Mouse (Mus musculus): ENCODE results near the gene St5.

St5 gene

DNA sequence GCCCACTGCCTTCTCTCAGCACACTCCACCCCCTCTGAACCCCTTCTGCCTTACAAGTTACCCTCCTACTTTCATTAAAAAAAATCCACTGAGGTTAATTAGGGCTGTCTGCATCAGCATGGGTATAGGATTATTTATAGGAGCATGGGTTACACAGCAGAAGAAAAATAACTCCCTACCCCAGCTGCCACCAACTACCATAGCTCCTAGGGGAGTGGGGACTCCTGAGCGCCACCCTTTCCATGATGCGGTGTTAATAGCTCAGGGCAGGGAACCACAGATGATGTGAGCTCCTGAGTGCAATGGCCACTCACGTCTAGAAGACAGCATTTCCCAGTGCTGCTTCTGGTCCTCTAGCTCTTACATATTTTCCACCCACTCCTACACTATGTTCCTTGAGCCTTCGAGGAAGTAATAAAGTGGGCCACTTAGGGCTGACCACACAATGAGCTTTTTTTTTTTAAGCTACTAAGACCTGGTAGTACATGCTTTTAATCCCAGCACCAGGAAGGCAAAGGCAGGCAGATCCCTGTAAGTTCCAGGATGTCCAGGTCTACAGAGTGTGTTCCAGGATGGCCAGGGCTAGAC lies 139.5 kb downstream of the St5 start:
- no peak for DNase-seq

DNA sequence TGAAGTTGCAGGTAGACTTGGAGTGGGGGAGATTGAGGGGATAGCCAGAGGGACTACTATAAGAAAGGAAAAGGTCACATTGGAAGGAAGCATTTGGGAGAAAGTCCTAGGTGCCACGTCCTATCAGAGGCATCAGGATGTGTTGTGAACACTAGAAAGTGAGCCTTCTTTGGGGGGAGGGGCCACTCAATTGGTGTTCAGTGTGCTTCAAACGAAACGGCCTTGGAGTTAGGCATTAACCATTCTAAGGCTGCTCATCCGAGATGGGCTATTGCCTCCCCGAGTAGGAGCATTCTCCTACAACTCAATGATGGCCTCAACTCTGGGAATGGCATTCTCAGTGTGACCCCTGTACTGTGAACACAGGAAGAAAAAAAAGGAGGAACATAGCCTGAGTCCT lies 140.7 kb downstream of the St5 start:
- no peak for DNase-seq

DNA sequence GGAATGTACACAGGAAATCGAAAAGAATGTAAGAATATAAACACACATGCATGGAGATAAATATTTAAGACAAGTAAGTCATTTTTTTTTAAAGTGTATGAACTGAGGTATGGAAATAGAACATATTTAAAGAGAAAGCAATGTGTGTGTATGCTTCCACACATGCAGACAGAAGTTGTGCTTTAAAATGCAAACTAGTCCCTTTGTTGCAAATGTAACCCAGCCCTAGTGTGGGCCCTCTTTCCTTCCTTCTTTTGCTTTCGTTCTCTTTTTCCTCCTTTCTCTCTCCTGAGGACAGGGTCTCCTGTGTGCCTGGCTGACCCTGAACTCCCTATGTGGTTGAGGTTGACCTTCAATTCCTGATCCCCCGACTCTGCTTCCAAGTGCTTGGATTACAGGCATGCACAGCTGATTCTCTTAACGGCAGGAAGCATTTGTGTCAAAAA lies 141.2 kb downstream of the St5 start:
- DNase-seq: no peak

DNA sequence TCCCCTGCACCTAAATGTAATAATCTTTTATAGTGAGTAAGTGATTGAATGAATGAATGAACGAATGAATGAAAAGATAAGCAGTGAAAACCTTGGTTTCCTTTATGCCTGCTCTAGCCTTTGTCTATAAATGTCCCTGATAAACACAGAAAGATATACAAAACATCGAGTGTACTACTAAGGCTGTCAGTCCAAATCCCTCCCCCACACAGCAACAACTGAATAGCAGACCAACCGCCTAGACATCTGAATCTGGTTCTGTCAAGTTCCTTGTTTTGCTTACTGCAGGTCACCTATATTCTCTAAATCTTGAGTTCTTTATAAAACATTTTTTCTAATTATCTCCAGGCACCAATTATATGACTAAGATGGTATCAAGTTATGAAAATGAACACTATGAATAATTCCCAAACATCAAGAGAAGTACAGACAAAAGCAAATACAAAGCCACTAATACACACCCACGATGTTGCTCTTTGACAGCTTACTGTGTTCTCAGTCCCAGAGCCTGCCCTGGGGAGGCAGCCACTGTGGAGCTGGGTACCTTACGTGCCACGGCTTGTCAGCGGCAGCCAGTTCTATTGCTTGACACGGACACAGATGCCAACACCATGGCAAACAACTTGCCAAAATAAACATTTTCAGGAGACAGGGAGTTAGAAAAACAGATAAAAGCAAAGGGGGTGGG lies 141.8 kb downstream of the St5 start:
- DNase-seq: no peak

DNA sequence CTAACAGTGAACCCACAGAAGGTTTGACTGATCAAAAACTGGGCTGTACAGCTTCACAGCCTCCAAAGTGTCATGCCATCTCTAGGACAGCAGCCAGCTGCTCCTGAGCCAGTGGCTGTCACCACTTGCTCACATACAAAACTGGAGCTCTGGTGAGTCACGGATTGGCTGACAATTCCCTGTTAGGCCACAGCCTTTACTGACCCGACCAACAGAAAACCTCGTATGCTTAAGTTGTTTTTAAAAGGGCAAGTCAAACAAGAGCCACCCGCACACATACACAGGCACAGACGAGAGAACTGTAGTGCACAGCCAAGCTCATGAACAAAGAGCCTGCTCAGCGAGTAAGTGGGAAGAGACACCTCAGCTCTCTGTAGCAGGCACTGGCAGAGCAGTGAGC lies 143.9 kb downstream of the St5 start:
- no peak for DNase-seq

DNA sequence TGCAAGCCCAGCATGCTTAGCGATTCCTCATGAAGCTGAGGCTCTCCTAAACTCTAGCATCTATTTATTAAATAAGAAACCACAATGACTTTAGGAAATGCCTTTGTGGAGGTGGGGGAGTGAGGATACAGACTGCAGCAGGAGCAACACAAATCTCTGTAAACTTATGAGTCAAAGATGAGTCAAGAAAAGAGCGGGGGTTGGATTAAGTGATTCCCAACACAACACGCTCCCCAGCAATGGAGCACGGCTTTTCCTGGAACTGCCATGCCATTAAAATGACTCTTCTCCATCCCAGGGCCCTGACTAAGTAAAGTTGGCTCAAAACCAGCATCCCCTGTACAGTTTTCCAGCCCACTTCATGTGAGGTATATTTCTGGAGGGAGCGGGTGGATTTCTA lies 156.7 kb downstream of the St5 start:
- DNase-seq: no peak

DNA sequence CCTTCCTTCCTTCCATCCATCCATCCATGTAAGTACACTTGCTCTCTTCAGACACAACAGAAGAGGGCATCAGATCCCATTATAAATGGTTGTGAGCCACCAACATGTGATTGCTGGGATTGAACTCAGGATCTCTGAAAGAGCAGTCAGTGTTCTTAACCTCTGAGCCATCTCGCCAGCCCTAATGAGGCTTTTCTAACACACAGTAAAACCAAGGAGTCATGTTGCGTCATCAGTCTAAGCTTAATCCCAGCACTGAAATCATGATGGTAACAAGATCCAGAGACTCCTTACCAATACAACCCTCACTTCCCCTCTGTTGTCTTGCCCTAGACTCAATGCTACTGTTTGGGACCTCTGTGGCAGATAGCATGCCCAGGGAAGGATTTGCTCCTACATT lies 157.2 kb downstream of the St5 start:
- no peak for DNase-seq

DNA sequence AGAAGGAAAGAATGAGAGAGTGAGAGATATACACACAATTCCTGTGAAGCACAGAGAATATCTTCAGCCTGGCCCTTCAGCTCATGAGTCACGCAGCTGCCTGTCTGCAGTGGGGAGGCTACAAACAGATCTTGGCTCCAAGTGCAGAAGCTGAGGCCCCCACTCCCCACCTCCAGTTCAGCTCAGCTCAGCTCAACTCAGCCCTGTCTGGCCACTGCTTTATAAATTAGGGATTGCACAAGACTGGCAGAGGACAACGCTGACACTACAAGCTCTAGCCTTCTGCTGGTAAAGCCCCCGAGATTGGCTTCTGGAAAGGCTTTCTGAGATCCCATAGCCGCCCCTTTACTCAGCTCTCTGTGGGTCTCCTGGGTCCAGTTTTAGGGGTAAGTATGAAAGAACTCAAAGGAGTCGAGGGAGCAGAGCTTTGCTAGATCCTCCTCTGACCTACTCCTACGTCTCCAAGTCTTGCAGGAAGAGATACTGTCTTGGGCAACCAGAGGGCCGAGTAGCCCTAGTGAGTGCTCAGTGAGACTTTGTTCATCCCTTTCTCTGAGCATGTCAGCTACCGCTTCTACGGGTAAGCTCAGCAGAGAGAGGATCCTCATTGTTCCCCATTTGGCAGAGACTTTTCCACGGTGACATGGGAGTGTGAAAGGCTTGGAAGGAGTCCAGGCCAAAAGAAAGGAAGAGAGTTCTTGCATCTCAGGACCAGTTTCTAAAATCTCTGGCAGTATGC lies 158.0 kb downstream of the St5 start:
- DNase-seq: no peak

DNA sequence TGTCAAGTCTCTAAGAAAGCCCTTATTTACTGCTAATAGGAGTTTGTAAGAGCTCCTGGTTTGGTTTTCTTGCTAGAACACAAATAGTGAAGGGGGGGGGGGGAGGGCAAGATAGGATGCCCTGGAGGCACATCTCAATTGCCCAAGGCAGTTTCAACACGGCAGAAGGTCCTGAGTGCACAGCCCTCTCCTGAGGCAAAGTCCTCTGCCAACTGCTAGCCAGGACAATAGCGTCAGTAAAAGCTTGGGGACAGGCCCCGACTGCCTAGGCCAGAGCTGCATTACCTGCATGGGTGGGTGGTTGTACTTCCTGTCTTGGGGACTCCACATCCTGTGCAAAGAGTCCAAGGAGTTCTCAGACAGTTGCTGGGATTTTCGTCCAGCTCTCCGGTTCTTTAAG lies 158.6 kb downstream of the St5 start:
- DNase-seq: no peak

DNA sequence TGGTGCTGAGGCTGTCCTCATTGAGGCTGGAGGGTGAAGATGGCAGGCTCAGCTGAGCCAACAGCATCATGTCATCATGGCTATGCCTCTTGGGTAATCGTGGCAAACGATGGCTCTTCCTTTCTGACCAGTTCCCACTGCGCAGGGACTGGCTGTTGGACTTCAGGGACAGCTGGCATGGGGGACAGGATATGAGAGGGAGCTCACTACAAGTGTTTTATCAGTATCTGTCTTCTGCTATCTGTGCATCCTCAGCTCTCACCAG lies 161.1 kb downstream of the St5 start:
- DNase-seq: no peak

DNA sequence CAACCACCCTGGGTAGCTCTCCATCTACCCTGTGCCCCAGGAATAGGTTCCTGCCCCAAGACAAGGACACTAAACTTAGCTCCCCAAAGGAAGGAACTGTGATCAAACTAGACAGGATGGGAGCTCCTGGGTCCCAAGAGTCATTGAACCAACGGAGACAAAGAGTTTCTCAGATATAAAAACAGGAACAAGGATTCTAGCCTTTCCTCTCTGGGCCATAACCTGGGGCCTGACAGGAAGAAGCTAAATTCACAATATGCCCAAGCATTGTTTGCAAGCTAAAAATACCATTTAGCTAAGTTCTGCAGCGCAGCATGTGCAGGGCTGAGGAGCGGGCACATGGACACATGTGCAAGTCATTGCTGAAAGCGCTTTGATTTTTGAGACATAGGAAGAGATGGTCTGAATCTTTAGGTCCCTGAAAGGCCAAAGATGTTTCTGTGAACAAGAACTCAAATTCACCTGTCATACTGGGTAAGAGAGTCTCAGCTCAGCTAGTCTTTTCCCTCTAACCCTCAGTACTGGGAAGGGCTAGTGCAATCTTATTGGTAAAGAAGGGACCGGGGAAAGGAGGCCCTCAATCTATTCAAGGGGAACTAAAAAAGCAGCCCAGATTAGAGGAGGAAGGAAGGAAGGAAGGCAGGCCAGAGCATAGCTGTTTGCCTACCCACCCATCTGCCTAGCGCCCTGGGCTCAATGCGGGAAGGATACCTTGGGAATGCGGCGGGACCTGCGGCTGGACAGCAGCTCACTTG lies 161.6 kb downstream of the St5 start:
- no peak for DNase-seq

DNA sequence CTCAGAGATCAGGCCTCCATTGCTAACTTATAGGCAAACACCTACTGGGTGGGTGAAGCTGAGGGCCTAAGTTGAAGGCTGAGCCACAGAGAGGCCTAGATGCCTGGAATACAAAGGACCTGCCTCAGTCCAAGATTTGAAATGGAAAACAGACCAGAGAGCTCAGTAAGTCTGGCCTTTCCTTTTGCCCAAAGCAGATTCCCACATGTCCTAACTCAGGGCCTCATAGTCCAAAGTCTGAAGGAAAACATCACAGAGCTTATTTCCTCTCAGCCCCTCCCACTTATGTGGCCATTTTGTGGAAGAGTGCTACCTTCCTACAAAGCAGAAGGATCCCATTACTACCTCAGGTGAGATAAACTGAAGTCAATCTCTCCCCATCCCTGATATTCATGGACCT lies 162.5 kb downstream of the St5 start:
- no peak for DNase-seq

DNA sequence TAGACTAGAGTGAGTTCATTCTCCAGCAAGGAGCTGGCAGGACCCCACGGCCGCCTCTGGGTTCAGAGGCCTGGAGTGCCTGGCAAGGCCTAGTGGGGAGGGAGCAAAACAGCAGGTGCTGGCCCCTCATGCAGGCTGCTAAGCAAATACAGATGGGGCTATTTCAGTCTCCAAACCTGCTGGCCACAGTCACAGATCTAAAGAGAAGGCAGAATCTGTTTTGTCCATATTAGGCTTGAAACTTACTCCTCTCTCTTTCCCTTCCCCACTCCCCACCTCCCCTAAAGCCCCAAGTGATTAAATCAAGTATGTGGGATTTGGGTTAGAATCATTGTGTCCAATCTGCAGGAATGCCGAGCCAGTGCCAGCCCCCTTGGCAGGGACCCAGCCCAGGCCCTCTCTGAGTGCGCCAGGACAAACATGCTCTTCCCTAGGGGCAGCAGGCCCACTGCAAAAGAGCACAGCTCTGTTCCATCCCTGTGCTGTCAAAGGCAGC lies 166.9 kb downstream of the St5 start:
- no peak for DNase-seq

DNA sequence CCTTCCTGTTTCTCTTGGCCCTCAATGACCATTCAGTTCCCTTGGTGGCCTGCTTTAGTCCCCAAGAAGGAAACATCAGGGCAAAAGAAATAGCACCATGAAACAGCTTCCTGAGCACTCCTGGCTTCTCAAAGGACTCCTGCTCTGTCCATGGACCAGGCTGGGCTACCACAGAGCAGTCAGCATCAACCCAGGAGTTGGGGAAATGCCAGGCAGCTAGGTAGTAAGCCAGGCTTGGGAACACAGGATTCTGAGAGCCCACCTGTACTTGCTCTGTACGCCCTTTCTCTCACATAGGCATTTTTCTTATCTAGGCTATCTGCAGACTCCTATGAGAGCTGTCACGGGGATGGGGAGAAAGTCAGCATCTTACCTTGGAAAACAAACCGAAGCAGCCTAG lies 168.5 kb downstream of the St5 start:
- DNase-seq: no peak

DNA sequence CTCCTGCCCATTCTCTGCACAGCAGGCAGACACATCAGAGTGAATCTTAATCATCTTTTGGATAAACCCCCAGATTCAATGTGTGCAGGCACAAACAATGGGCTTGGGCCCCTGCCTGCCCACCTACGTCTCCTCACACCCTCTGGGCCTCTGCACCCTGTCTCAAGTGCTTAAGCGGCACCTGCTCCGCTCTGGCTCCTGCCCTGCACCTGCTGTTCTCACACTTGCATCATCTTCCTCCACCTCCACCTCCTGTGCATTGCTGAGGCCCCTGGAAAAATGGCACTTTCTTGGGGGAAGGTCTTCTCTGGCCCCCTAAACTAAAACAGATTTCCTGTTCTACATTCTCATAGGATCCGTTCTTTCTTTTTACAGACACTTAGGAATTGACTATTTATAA lies 169.5 kb downstream of the St5 start:
- no peak for DNase-seq

DNA sequence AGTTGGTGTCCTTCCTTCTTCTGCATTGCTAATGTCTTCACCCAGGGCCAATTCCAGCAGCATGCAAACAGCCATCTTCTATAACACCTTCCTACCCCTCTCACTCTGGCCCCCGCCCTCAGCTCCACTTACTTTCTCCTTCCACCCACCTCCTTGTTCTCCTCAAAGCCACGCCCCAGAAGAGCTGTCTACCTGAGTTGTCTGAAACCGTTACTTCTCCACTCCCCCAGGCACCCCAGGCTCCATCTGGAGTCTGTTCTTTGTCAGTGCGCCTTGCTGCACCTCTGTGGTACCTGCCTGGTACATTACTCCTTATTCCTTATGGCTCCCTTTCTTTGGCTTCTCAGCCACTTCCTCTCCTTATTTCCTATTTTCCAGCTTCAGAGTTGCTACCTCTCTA lies 170.3 kb downstream of the St5 start:
- no peak for DNase-seq

DNA sequence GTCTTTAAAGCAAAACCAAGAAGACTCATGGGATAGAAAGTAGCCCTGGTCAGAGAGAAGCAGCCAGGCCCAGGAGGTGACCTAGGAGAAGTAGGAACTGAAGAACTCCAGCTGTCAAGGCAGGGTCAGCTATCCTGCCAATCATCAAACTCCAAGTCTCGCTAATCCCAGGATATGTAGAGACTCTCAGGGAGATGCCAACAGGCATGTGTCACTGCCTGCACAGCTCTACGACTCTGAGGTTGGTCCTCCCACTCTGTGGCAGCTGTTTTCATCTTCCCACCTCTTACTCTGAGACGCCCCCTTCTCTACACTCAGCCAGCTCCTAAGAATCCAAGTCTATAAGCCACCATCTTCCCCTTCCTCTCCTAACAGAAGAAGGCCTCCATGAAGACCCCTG lies 170.7 kb downstream of the St5 start:
- DNase-seq: peak; percentile 59

DNA sequence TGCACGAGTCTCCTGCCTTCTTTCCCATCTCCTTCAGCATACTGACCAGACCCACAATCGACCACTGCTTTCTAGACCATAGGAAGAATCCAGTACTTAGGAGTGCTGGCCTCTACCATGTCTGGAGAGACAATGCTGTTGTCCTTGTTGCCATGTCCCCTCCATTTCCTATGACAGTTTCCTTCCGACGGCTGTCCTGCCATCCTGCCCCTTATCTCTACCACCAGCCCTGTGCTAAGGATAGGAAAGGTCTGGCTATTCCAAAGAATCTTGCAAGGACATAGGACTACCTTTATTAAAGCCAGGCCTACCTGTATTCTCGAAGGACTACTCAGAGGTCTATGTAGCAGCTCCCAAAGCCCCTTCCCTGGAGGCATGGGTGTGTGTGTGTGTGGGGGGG lies 171.9 kb downstream of the St5 start:
- DNase-seq: no peak

DNA sequence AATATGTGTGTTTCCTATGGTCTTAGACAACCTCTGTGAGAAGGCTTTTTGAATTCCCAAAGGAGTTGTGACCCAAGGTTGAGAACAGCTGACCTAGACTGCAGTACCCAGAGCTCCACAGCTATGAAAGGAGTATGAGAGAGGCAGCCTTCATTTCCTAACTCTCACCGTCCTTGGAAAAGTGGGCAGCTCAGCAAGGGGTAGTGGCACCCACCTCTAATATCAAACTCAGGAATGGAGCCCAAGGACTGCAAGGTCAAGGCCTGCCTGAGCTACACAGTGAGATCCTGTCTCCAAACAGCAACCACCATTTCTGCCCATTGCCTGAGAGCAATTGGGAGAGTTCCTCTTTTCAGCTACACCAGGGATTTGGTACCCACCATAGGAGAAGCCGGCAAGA lies 173.7 kb downstream of the St5 start:
- no peak for DNase-seq

DNA sequence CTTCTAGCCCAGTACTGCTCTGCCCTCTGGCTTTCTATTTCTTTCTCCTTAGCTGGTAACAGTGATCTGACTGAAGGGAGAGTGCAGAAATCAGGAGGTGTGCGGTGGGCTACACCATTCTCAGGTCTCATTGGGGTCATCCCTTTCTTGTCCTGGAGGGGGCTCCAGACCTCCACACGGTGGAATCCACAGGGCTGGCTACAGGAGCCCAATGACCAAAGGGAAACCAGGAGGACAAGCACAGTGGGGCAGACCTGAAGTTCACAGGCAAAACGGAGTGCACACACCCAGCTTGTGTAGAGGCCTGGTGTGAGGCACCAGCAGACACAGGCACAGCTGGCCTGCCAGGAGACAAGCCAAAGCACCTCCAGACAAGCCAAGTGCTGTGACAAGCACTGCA lies 175.0 kb downstream of the St5 start:
- DNase-seq: no peak

DNA sequence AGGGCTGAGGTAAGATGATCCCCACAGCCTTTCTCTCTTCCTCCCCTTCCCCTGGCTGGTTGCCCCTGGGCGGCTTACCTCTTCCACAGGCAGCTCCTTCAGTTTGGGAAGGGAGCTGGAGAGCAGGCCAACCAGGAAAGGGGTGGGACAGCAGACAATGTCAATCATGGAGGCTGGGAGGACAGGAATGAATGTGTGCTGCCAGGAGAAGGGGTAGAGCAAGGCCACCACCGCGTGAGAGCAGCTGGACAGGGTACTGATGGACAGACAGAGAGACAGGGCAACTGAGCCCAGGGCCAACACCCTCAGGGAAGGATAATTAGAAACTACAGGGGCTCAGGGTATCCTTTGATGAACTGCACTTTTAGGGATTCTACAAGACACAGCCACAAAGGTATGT lies 175.9 kb downstream of the St5 start:
- no peak for DNase-seq

DNA sequence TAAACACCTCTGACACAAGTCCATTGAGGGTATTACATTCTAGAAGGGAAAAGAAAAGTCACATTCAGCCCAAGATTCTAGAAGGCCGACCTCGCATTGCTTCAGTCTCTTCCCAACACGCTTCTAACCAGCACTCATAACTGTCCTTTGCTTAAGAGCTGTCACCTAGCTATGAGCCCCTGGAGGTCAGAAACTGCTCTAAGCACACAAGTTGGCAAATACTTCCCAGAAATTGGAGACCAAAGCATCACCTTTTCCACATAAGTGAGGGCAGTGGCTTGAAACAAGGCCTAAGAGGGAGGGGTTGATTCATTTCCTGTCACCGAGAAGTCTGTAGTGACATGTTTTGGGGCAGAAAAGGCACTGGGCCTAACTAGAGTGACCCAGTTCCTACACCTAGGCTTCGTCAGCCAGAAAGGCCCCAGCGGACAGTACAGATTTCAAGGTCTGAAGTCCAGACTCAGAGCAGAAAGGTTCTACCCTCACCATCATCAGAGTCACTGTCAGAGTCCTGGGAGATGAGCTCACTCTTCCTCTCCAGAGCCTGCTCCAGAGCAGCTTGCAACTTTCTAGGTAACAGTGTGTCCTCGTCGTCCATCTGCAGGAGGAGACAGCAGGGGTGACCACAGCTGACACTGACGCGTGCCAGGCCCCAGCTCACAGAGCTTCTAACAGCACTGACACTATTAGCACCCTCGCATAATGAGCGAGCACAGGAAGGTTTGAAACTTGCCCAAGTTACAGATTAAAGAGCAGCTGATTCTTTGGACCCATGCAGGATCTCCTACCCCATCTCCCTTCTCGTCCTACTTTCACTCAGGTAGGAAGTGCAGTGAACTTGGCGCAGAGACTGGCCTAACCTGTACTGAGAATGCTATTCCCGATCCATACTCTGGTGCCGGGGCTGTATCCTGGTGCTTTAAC lies 177.4 kb downstream of the St5 start:
- no peak for DNase-seq

DNA sequence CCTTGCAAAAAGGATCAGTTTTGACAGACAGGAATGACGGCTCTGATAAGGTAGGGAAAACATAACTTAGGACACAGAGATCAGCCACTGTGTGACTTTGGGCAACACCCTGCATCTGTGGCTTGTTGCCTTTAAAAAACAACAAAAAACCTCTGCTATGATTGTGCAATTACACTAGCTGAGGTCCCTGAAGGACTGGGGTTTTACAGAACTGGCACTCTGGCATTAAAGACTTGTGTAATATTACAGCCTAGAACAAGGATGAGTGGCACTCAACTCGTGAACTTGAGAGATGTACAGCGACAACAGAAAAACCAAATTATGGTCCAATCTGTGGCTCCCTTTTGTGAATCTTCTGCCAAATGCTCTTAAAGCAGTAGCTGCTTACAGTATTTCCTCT lies 178.6 kb downstream of the St5 start:
- DNase-seq: no peak

Data from right cerebral cortex, adult 18-20 months (tissue).